In the genomic region with DNA sequence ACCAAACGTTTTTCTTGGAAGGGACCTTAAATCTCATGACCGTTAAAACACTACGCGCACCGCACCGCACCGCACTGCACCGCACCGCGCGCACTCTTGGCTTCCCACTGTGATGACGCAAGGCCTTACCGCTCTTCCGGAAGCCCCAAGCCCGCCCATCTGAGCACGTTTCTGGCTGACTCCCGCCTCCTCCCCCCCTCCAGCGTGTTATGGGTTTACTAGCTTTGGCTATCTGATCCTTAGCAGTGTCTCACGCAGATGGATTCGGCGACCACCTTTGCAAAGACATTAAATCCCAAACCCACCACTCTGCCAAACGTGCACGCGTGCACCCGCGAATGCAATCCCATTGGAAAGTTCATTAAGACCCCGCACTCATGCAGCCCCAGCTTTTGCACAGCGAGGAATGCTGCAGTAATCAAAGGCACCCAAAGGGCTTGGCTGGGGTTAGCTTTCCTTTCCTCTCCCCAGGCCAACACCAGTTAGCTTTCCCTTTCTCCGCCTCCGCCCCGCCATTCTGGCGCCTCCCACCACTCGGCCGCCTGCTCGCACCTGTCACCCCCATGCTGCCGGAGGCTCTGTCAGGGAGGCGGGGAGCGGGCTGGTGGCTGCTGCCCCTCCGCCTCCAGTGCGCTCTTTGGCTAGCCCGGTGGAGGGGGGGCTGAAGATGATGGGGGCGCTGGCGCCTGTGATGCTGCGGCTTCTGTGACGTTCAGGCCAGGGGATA, we compare ENCODE assay signal across 9 mouse cellular contexts. TPM values are rescaled to one million over a fixed set of nuclear protein-coding genes. Genes with fewer than 3 reads are reported as not detected.
A peak's percentile ranks its signal among the peaks of the same experiment; 100 is the strongest.
DNase-seq lines count a peak whose midpoint lies in the region; ATAC-seq and TF ChIP-seq lines count a peak whose summit lies in the region.
"Had no signal": no experiment of that assay in that cellular context is flagged by ENCODE, and none has a peak within 500 bp of the region (broad histone marks: within the 10 kb centered on the region; RNA-seq: fewer than 3 reads in every experiment).

TSS of gene Spata32 (minus strand) at position 643 of the 727 bp plus-strand sequence.

- no peak for TF ChIP-seq CTCF in liver, adult 2 months (IDR thresholded peaks at IDR 0.05; ENCODE audit: low read depth, low read length)

- peaks cover 17% of the 10 kb centered on the region for H3K36me3 ChIP-seq in heart, embryonic 10.5 days
- peaks cover 27% of the 10 kb centered on the region for H3K36me3 ChIP-seq in kidney, embryonic 15.5 days
- no peaks in the 10 kb centered on the region for H3K36me3 ChIP-seq in liver, adult 2 months (ENCODE audit: control insufficient read depth, insufficient read depth, low read length)
- 0 out of 2 replicates have a peak, but pooled peaks cover 3% of the 10 kb centered on the region for H3K36me3 ChIP-seq in midbrain, embryonic 16.5 days (ENCODE audit: control insufficient read depth, insufficient read depth, low read length)

- H3K9me3 ChIP-seq in heart, embryonic 10.5 days: 0 out of 2 replicates have a peak, but pooled peaks cover 5% of the 10 kb centered on the region
- H3K9me3 ChIP-seq in kidney, embryonic 15.5 days (replicated peaks): no peaks in the 10 kb centered on the region
- H3K9me3 ChIP-seq in midbrain, embryonic 16.5 days (replicated peaks; ENCODE audit: control insufficient read depth, low read length, poor library complexity, severe bottlenecking): no peaks in the 10 kb centered on the region

- peak; percentile 76 for ATAC-seq in kidney, embryonic 15.5 days (replicated peaks; ENCODE audit: low FRiP score)
- peak; percentile 90 for ATAC-seq in midbrain, embryonic 16.5 days

- peak within 1 kb of the TSS; percentile 44 for H3K9ac ChIP-seq in kidney, embryonic 15.5 days
- H3K9ac ChIP-seq in liver, adult 2 months (ENCODE audit: low read depth, low read length): peak within 1 kb of the TSS; percentile 60
- peak within 1 kb of the TSS; percentile 70 for H3K9ac ChIP-seq in midbrain, embryonic 16.5 days (ENCODE audit: low read depth, low read length)

- H3K27ac ChIP-seq in heart, embryonic 10.5 days: peak within 1 kb of the TSS; percentile 59
- H3K27ac ChIP-seq in kidney, embryonic 15.5 days: peak within 1 kb of the TSS; percentile 57
- no peak within 1 kb of the TSS for H3K27ac ChIP-seq in liver, adult 2 months (replicated peaks; ENCODE audit: insufficient read depth, low read depth, low read length)
- peak within 1 kb of the TSS; percentile 56 for H3K27ac ChIP-seq in midbrain, embryonic 16.5 days (ENCODE audit: low read length)

- peak within 1 kb of the TSS; percentile 67 for H3K4me3 ChIP-seq in heart, embryonic 10.5 days
- peak within 1 kb of the TSS; percentile 48 for H3K4me3 ChIP-seq in kidney, embryonic 15.5 days (replicated peaks)
- peak within 1 kb of the TSS; percentile 50 for H3K4me3 ChIP-seq in liver, adult 2 months (ENCODE audit: insufficient read depth, low read depth, low read length)
- peak within 1 kb of the TSS; percentile 57 for H3K4me3 ChIP-seq in midbrain, embryonic 16.5 days (ENCODE audit: low read depth, low read length)

- H3K79me2 ChIP-seq in liver, adult 2 months (ENCODE audit: control insufficient read depth, insufficient read depth, low read length): no peaks in the 10 kb centered on the region

- TF ChIP-seq POLR2A in liver, adult 2 months (IDR thresholded peaks at IDR 0.05; ENCODE audit: extremely low read depth, insufficient read depth, low read length): no peak

- H3K4me2 ChIP-seq in kidney, embryonic 15.5 days: peak within 1 kb of the TSS; percentile 78
- peak within 1 kb of the TSS; percentile 94 for H3K4me2 ChIP-seq in midbrain, embryonic 16.5 days (ENCODE audit: low read length)

- peaks cover 52% of the 10 kb centered on the region for H3K27me3 ChIP-seq in heart, embryonic 10.5 days (ENCODE audit: insufficient read depth, poor library complexity, severe bottlenecking)
- peaks cover 9% of the 10 kb centered on the region; the same call in 1 of the 2 replicates for H3K27me3 ChIP-seq in kidney, embryonic 15.5 days
- 0 out of 2 replicates have a peak, but pooled peaks cover 3% of the 10 kb centered on the region for H3K27me3 ChIP-seq in liver, adult 2 months (ENCODE audit: control insufficient read depth, insufficient read depth, low read length)
- H3K27me3 ChIP-seq in midbrain, embryonic 16.5 days (ENCODE audit: control insufficient read depth, insufficient read depth, low read depth, low read length): no peaks in the 10 kb centered on the region; the same call in 1 of the 2 replicates

- peaks cover 10% of the 10 kb centered on the region for H3K4me1 ChIP-seq in heart, embryonic 10.5 days
- H3K4me1 ChIP-seq in kidney, embryonic 15.5 days: peaks cover 12% of the 10 kb centered on the region
- H3K4me1 ChIP-seq in liver, adult 2 months (ENCODE audit: control insufficient read depth, insufficient read depth, low read length): peaks cover 8% of the 10 kb centered on the region; the same call in 1 of the 2 replicates
- peaks cover 4% of the 10 kb centered on the region; the same call in 1 of the 2 replicates for H3K4me1 ChIP-seq in midbrain, embryonic 16.5 days (ENCODE audit: control insufficient read depth, insufficient read depth, low read length)

- DNase-seq in layer of hippocampus, adult 11-12 months (ENCODE audit: low spot score): peak; percentile 65
- no peak for DNase-seq in layer of hippocampus, adult 9-10 months (ENCODE audit: low spot score)
- peak; percentile 63 for DNase-seq in embryo, embryonic 9.5 days (ENCODE audit: extremely low spot score)
- DNase-seq in heart, embryonic 10.5 days (ENCODE audit: low spot score): peak; percentile 80
- DNase-seq in liver, adult 2 months (ENCODE audit: extremely low read depth, low read depth, low spot score): no peak
- DNase-seq in spleen, postnatal 4 days (ENCODE audit: low spot score in 2 of 2): peak; percentile 43 to 77

- 2% methylated on average over 45 of the region's 45 CpGs for WGBS in heart, embryonic 10.5 days
- WGBS in kidney, embryonic 15.5 days: under 1% methylated on average over 45 of the region's 45 CpGs
- WGBS in liver, adult 2 months: 2% methylated on average over 45 of the region's 45 CpGs
- WGBS in midbrain, embryonic 16.5 days: under 1% methylated on average over 44 of the region's 45 CpGs

RNA-seq across cellular contexts. Expression of gene Spata32, which starts in this region (rescaled TPM):
- polyA plus RNA-seq in heart, embryonic 10.5 days (2016; fragmentation: Nextera tagmentation; extraction: Ambion mirVana): not detected in 2 replicates
- not detected in 2 replicates for polyA plus RNA-seq in kidney, embryonic 15.5 days (2015; fragmentation: Nextera tagmentation; extraction: Ambion mirVana)
- not detected in 2 replicates for total RNA-seq in liver, adult 2 months (2014; rRNA removed)
- polyA plus RNA-seq in liver, adult 2 months (2012; rRNA removed): not detected in 2 replicates
- polyA plus RNA-seq in midbrain, embryonic 16.5 days (2015; fragmentation: Nextera tagmentation; extraction: Ambion mirVana): 1.2 and 1.3 TPM in 2 replicates
- polyA plus RNA-seq: G1E had no signal

Comparison
In these comparisons a context has a peak if more than half of its experiments do, and no peak if none do; other contexts are left out.
1. DNase-seq: peak in layer of hippocampus, adult 11-12 months (single experiment), embryo, embryonic 9.5 days (single experiment) and spleen, postnatal 4 days (2 of 2); none in layer of hippocampus, adult 9-10 months (single experiment) and liver, adult 2 months (single experiment).
2. Peak in DNase-seq, H3K4me3 ChIP-seq and H3K27ac ChIP-seq in heart, embryonic 10.5 days; RNA of the gene not detected or under 1 TPM.
3. Peak in ATAC-seq, H3K4me3 ChIP-seq, H3K27ac ChIP-seq, H3K9ac ChIP-seq and H3K4me2 ChIP-seq in kidney, embryonic 15.5 days; RNA of the gene not detected or under 1 TPM.
4. Peak in every context shown above with its lines, with median percentiles within 50 percentile points of each other: H3K4me3 ChIP-seq and H3K9ac ChIP-seq.